Mouse (Mus musculus): ENCODE data around the gene Hectd3.

- TF ChIP-seq CTCF (IDR thresholded peaks at IDR 0.05; ENCODE audit: low read depth, low read length) = no peak
- TF ChIP-seq GATA1 (IDR thresholded peaks at IDR 0.05; ENCODE audit: borderline replicate concordance, low read length) = no peak
These were observed 18.5 kb downstream of the Hectd3 start for GRCm38 (mm10) chr4:117013596-117013995.

Measured in G1E (cell line).